Mouse (Mus musculus) cerebellum, adult 18-20 months (tissue): ENCODE data around the gene Tmem41b.
"Not testable (repeated sequence)": the region's sequence is repeated elsewhere in the genome, so short reads cannot be mapped to it uniquely, and the experiment has no call there.

Experiments
- DNase-seq, 2 experiments: peaks; one replicate each; pipeline ENCODE4 v3.0.0; 2021

The Tmem41b gene

DNA sequence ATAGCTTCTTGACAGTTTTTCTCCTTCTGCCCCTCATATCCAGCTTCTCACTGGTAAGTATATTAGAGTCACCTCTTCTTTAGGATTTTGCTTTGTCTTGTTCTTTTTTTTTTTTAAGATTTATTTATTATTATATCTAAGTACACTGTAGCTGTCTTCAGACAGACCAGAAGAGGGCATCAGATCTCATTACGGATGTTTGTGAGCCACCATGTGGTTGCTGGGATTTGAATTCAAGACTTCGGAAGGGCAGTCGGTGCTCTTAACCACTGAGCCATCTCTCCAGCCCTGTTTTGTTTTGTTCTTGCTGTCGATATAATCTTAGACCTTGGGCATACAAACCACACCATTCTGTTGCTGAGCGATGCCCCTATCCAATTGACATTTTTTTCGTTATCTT, at the start of gene Tmem41b:
TSS of gene Tmem41b (minus strand) at position 155 of the 400 bp plus-strand sequence.
- peak; percentile 30 to 33 for DNase-seq

DNA sequence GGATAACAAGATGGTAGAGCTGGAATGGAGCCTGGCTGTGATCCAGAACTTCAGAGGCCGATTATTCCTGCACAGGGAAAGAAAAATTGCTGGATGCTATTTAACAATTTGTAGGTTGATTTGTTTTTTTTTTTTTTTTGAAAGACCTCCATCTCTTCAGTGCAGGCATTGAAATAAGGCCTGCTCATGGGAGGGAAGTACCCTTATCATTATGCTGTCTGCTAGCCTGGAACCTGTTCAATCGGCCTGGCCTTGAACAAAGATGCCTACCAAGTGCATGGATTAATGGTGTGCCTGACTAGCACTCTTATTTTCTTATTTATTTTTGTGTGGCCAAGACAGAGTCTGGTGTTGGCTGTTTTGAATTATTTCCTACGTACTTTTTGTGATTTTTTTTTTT, 43.6 kb upstream of the Tmem41b start:
- no peak for DNase-seq

DNA sequence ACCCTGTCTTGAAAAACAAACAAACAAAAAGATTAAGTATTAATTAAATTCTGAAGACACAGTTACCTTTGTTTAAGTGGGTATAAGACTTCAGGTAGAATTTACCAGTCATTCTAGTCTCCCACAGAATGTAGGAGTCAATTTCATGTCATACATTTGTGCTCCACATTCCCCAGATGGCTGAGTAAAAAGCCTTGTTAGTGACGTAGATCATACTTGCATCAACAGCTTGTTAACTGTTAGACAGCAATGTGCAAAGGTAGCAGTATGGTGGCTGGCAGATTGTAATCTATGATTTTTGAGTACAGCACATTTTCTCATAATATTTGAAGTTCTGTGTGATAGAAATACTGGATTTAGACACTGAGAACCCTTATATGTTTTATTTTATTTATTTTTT, 42.1 kb upstream of the Tmem41b start:
- DNase-seq = no peak

DNA sequence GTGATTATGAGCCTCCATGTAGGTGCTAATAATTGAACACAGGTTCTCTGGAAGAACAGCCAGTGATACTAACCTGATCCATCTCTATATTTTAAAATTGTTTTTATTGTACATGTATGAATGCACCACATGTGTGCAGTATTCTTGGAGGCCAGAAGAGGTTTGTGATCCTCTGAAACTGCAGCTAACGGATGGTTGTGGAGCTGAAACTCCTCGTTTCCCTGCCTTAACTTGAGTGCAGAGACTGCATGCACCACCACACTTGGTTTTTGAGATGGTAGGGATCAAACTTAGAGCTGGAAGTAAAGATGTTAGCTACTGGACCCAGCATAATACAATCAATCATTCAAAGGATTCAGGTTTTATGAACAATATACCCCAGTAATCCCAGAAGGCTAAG, 39.9 kb upstream of the Tmem41b start:
- DNase-seq = no peak

DNA sequence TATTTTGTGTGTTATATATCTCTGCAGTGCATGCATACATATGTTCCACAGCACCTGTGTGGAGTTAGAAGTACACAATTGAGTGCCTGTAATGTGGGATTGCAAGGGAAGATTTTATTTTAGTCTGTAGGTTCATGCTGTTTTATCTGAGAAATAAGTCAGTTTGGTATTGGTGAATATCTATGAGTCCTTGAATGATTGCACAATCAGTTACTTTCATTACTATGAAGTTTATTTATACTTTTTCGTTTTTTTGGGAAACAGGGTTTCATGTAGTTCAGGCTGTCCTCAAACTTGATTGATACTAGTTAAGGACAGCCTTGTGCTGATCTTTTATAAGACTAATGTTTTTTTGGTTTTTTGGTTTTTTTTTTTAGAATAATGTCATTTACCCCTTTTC, 36.8 kb upstream of the Tmem41b start:
- DNase-seq = no peak

DNA sequence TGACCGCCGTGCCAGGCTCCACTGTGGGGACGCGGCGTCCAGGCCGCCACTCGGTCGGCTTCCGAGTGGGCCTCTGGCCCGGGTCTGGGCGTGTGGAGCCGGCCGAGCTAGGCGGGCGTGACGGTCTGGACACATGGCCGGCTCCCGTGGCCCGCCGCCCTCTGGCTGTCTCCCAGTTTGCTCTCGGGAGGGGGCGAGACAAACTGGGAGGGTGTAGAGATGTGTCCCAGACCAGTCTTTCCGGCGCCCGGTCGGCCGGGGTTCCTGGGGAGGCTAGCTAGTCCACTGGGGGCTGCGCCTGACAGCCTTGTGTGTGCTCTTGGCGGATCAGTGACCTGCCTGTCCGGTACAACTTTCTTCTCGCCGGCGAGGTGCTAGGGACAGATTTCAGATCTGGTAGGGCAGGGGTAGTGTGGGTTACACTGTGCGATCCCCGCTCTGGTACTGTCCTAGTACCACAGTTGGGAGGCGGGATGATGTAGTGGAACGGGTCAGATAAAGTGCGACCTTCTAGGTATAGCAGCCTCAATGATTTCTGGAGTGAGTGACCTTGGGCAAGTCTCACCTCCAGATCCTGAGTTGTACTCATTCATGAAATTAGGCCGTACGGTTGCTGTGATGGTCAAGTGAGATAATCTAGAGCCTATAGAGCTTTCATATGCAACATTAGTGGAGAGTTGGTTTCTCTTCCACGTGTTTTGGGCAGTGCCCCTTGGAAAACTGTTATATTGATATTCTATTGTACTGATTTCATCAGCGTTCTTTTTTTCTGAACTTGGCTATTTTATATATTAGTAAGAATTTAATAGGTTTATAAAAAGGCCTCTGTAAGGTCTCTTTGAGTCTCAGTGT, 32.1 kb upstream of the Tmem41b start:
- DNase-seq = peak; percentile 60 to 61

DNA sequence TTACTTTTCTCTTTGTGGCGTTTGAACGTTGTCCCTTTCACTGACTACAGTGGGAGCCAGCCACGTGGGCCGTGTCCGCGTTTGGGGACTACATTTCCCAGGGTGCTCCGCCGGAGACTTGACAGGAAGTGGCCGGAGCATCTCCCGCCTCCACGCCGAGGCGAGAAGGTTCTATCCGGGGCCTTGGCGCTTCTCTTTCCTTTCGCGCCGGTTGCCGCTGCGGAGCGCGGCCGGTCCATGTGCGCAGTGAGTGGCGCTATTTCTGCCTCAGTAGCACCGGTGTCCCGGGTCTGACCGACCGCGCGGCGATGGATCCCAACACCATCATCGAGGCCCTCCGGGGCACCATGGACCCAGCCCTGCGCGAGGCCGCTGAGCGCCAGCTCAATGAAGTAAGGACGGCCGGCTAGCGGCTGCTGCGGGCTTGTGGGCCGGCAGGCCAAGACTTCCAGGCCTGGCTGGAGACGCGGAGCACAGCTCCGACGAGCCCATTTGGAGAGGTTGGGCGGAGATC, 31.4 kb upstream of the Tmem41b start, which contains the start of gene Ipo7:
TSS of gene Ipo7 (plus strand) at position 158 of the 514 bp plus-strand sequence.
- DNase-seq = peak; percentile 91 to 97

DNA sequence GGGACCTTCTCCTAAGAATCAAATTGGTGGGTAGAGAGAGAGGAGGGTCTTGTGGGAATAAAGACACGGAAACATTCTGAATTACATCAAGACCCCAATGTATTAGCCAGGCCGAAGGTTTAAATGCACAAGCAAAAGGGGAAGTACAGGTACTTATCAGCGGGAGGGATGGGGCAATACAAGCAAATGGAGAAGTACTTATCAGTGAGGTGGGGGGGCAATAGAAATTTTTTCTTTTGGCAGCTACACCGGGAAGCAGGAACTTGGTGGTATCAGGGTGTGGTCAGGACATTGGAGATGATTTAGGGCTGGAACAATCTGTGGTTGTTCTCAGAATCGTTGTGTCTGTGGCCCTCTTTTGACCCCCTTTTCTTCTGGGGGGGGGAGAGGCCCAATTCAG, 27.5 kb upstream of the Tmem41b start:
- no peak for DNase-seq

DNA sequence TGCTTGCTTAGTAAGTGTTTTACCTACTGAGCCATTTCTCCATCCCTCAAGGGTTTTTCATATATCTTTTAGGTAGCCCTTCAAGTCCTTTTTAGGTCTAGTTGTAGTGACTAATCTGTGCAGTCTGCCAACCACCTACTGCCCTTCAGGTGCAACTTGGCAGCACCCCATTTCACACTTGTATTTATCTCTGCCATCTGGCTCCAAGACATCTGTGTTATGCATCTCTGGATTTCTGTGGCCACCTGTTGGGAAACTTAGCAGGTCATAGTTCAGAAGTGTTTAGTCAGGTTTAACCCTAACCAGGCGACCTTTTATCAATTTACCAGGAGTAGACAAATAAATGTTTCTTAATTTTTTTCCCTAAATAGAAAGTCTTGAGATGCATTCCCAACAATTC, 24.7 kb upstream of the Tmem41b start:
- DNase-seq = no peak

DNA sequence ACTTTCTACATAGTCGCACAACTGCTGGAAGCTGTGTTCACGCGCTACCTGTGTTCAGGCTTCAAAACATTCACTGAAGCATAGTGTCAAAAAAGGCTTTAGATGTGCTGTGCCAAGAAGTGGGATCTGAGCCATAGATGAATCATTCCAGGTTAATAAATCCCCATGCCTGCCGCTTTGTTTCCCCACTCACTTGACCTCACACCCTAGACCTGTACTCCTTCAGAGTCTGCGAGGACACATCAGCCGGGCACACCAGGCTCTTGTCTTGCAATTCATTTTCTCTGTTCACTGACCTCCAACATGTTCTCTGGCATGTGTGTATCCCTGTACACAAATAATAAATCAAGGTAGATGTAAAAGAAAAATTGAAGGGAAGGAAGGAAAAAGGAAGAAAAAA, 22.4 kb upstream of the Tmem41b start:
- DNase-seq = no peak

DNA sequence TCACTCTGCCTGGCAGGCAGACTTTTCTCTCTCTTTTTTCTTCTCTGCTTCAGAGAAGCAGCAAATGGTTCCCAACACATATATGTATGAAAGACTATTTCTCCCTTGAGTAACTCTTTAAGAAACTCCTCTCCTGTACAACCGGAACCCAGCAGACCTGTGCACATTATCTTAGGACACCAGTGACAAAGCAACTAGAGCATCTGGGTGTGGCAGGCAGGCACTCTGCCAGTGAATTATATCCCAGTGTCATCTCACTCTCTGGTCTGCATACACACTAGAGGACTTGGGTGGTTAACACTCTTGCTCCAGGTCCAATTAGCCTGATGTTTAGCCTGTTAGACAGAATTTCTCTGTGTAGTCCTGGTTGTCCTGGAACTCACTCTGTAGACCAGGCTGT, 21.8 kb upstream of the Tmem41b start:
- DNase-seq = no peak

DNA sequence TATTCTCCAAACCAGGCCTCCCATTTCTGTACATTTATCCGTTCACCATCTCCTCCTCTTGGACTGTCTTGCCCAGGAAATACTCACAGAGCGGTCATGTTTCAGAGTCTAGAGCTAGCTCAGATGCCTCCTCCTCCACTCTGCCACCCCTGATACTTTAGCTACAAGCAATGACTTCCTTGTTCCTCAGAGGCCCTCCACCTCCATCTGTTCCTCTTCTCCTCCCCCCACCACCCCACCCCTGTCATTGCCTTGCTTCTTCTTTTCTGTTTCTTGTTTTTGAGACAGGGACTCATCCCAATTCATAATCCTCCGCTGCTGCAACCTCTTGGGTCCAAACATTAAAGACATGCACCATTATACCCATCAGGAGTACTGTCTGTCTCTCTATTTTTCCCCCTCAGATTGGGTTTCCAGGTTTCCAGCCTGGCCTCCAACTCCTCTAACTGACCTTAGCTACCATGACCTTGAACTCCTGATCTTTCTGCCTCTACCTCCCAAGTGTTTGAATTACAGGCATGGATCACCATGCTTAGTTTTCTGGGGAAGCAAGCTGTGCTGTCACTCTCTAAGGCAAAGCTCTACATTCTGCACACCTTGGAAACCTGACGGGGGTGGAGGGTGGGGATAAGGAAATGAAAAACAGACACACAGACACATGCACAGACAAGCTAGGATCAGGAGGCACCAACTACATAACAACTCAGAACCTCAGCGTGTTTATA, 19.9 kb upstream of the Tmem41b start:
- DNase-seq = no peak

DNA sequence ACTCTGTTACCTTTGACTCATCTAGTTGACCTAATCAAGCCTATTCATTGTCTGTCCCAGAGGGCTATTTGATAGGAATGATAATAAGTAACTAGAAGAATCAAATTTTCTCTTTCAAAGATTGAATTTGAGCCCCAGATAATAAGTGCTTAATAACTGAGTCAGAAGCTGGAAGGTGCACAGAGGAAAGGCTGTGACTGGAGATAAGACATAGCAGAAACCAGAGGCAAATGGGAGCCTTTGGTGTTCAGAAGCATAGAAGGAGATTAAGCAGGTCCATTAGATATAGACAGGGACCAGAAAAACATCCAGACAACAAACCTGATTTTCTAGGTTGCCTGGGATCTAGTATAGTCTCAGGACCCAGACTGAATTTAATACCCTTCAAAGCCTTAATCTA, 19.2 kb upstream of the Tmem41b start:
- no peak for DNase-seq

DNA sequence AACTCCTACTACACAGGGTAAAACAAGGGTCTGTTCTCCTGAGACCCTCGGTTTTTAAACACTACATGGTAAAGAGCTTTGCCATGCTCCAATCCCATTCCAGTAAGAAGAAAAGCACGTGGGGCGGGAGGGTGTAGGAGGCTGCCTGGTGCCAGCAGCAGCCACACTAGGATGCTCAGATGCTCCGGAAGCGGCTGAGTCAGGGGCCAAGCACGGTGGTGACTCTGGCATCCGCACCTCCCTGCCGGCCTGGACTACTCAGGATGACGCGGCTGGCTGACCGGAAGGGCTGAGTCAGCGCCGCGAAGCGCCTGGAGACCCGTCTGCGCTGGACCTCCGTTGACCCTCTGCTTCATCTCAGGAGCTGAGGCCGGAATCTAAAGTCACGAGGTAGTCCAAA, 16.2 kb upstream of the Tmem41b start:
- peak; percentile 66 to 76 for DNase-seq

DNA sequence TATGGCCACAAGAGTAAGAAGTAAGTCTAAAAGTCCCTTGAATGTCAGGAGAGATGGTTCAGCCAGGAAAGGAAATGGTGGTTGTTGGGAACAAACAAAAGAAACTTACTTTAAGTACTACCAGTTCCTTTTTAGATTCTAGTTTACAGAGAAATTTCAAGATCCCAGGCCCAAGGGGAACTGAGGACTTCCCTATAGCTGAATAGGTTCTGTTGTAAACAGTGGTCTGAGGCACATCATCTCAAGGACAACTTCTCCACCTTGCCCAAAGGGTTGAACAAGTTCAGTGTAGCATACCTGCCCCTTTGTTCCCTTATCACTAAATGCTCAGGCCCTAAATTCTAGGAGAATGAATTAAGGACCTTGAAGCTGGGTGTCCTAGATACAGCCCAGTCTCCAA, 15.4 kb upstream of the Tmem41b start:
- no peak for DNase-seq

DNA sequence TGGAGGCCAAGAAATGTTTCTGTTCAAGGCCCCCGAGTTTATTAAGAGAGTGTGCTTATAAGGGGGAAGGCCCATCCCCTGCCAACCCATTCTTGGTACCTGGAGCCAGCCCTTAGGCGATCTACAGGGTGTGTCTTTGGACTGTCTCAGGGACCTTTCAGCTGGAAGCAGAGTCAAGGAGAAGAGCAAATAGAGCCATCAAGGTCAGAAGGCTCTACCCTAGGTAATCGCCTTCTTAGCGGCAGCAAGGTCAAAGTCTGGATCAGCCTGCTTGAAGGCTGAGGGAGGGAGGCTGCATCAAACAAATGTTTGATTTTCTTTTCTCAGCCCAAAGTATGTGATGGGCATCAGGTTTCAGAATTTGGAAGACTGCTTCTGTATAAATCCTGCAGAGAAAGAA, 11.7 kb upstream of the Tmem41b start:
- DNase-seq = no peak

DNA sequence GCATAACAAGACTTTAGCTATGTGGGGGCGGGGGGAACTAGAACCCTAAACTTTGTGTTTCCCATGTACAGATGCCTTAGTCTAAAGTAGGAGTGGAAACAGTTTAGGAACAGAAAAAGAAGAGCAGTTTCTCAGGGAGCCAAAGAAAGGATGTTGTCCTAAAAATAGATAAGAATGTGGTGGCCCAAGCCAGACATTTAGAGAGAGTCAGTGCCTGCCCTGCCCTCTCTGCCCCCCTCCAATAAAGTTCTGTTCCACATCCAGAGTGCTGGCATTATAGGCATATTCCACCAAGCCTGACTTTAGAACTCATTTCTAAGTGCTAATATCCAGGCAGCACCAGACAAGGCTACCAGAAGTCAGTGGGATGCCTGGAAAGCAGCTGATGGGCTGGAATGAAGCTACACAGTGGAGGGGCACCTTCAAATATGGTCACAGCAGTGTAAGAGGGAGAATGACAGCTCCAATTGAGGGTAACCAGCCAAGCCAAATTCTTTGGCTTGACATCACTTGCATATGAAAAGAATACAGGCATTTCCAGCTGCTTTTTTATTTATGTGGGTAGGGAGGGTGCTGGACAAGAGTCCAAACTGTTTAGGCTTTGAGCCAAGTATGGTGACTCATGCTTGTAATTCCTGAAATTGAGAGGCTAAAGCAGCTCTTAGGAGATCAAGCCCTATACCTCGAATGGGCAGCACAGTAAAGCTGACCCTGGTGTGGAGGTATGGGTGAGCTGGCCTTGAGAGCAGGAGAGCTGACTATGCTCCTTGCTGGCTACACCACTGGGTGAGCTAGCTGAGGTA, 6.6 kb upstream of the Tmem41b start:
- DNase-seq = peak; percentile 33 to 39

DNA sequence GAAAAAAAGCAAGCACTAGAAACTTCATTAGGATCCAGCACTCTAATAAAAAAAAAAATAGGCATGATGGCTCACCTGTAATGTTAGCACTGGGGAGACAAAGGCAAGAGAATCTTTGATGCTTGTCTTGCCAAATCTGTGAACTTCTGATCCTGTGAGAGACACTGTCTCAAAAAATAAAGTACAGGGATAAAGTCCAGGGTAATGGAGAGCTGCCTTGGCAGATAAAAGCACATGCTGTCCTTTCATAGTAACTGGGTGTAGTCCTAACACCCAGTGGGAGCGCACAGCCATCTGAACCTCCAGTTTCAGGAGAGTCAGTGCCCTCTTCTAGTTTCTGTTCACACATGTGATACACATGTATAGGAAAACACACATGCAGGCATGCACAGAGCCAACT, 4.6 kb upstream of the Tmem41b start:
- no peak for DNase-seq

DNA sequence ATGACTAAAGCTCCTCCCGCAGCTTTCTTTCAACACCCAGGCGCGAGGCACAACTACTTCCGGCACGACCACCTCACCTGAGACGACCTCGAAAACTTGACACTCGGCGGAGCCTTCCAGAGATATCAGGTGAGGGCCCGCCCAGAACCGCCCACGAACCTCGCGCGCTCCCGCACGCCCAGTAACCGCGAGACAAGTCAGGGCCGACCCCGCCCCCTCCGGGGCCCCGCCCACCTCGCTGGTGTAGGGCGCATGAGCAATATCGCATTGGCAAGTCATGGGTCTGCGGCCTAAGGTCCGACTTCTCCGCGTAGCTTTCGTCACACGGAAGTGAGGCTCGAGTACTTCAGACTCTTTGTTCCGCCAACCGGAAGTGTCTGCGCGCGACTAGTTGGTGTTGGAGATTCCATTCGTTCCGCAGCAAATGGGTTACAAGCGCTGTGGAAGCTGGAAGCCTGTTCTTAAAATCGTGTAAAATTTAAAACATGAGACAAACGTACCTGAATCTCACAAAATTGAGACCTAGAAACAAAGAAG, 528 bp downstream of the Tmem41b start:
- DNase-seq = peak; percentile 99

DNA sequence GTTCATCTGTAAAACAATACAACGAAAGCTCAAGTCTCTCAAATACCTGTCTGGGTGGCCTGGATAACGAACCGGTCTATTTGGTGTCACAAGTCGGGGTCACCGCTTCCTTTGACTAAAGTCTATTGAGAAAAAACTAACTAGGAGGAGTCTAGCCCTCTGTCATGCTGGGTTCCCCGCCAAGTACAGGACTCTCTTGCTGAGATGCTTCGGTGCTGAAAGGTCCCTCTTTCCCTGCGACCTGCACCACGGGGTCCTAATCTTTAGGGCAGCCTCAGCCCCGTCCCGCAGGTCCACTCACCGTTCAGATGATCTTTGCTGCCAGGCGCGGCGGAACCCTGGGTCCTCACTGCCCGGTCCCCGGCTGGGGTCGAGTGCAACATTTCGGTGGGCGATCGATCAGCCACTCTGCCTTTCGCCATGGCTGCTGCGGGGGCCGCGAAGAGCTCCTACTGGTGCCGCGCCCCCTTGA, 1.0 kb downstream of the Tmem41b start:
- DNase-seq = no peak

DNA sequence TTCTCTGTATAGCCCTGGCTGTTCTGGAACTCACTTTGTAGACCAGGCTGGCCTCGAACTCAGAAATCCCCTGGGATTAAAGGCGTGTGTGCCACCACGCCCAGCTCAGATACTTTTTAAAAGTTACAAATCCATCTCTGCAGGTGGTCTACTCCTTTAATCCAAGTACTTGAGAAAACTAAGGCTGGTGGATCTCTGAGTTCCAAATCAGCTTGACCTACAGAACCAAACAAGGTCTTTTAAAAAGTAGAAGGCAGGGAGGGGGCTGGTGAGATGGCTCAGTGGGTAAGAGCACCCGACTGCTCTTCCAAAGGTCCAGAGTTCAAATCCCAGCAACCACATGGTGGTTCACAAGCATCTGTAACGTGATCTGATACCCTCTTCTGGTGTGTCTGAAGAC, 2.1 kb downstream of the Tmem41b start:
- DNase-seq = not testable (repeated sequence)

DNA sequence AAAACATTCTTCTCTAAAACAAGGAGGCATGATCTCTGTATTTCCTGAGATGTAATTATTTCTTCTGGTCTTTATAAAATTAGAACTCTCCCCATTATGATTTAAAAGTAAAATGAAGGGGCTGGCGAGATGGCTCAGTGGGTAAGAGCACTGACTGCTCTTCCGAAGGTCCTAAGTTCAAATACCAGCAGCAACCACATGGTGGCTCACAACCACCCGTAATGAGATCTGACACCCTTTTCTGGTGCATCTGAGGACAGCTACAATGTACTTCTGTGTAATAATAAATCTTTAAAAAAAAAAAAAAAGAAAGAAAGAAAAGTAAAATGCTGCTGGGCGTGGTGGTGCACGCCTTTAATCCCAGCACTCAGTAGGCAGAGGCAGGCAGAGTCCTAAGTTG, 9.6 kb downstream of the Tmem41b start:
- peak; percentile 57 to 60 for DNase-seq
